Mouse (Mus musculus) cerebellum, adult 2 months (tissue): ENCODE results near the gene Aatk. TPM values are rescaled to one million over a fixed set of nuclear protein-coding genes. Genes with fewer than 3 reads are reported as not detected.
A peak's percentile ranks its signal among the peaks of the same experiment; 100 is the strongest.

ENCODE experiments used
- DNase-seq, 2 experiments: peaks; one replicate each; pipeline ENCODE4 v3.0.0; 2021
- H3K27ac ChIP-seq: fragments of 200-500 bp; 2 replicates; pipeline ENCODE4 v1.5.1; 2012; ENCODE audit warnings: low read length, control low read depth, inconsistent platforms; ENCODE audit not compliant: insufficient read depth
- H3K27me3 ChIP-seq: fragments of 200-500 bp; 2 replicates; pipeline ENCODE4 v1.6.1; 2012; ENCODE audit warnings: inconsistent platforms, mild to moderate bottlenecking, low read length, moderate library complexity; ENCODE audit not compliant: control insufficient read depth, insufficient read depth
- H3K4me1 ChIP-seq: fragments of 200-500 bp; 2 replicates; pipeline ENCODE4 v1.6.1; 2011; ENCODE audit warnings: low read length; ENCODE audit not compliant: control insufficient read depth, insufficient read depth
- H3K4me3 ChIP-seq: fragments of 200-500 bp; replicated peaks from 2 replicates; pipeline ENCODE3; 2011; ENCODE audit warnings: mild to moderate bottlenecking, low read depth, low read length, control low read depth; ENCODE audit not compliant: insufficient read depth
- CTCF ChIP-seq: fragments of 200-500 bp; IDR thresholded peaks from 2 replicates; pipeline ENCODE4 v1.5.1; 2011; ENCODE audit warnings: low read depth, mild to moderate bottlenecking, control low read depth, low read length, moderate library complexity, borderline replicate concordance; ENCODE audit not compliant: insufficient read depth
- POLR2A ChIP-seq: fragments of 200-500 bp; IDR thresholded peaks from 2 replicates; pipeline ENCODE4 v1.6.1; 2011; ENCODE audit warnings: low read length, control low read depth, borderline replicate concordance; ENCODE audit not compliant: insufficient read depth
- WGBS: fragments of 180-500 bp; shearing (Covaris S2); methylation state at CpG from one replicate; pipeline ENCODE4 v1.1.7; 2018; 5-methylcytosine and 5-hydroxymethylcytosine counted together
- polyA plus RNA-seq: library from polyadenylated mRNA; depleted of rRNA; stranded (reverse); fragments of >200 nt; gene quantifications from 2 replicates; pipeline ENCODE4 v1.2.3, GENCODE M21; 2012

Gene Aatk
- polyA plus RNA-seq, 1 experiment: 298 TPM

GRCm38 (mm10) chr11:120028319-120029092 lies 18.5 kb downstream of the Aatk start:
- no peaks in the 10 kb centered on the region for H3K27me3 ChIP-seq
- no peak for DNase-seq

DNA sequence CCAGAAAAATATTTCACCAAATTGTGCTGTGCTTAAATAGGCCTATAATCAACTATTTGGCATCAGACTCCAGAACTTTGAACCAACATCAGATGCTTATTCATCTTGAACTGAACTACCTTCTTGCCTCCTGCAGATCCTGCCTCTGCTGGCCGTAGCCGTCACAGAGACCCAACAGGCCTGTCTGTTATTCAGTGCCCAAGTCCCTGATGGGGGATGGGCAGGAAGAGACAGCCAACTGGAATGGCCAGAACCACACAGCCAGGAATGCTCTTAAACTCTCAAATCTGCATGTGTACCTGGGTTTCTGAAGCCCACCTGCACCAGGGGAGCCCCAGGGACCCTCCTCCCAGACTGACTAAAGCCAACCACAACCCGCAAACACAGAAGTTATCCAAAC lies 20.0 kb downstream of the Aatk start:
- Histone ChIP-seq H3K4me3 (no peak overlapping the region), H3K4me1 (peaks cover 63% of the 10 kb centered on the region), H3K27me3 (no peaks in the 10 kb centered on the region), H3K27ac (no peak overlapping the region)
- peak in 1 of 2 experiments; percentile 38 for DNase-seq
- WGBS: 51% methylated on average over 3 of the region's 3 CpGs
- TF ChIP-seq POLR2A: no peak
- TF ChIP-seq CTCF: no peak

More at GRCm38 (mm10) chr11:120028319-120029092, 18.5 kb downstream of the Aatk start:
- TF ChIP-seq CTCF (no peak), POLR2A (no peak)
- Histone ChIP-seq H3K27ac (no peak overlapping the region), H3K4me3 (no peak overlapping the region), H3K4me1 (peaks cover 65% of the 10 kb centered on the region)
- WGBS: 71% methylated on average over 18 of the region's 18 CpGs

DNA sequence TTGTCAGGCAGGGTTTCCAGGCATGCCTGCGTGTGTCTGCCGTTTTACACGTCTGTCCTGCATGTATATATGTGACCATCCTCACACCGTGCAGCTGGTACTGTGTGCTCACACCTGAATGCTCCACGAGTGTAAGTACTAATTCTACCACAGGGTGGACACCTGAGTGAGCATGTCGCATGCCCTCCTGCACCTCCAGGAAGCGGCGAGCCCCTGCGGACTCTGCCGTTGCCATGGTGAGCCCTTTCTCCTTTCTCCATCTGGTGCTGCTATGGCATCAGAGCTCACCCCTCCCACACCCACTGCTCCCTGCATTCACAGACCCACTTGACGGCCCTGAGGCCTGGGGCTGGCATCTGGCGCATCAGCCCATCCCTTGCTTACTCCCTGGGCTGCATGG lies 24.1 kb downstream of the Aatk start:
- 12% methylated on average over 12 of the region's 12 CpGs for WGBS
- peaks cover 57% of the 10 kb centered on the region for H3K4me1 ChIP-seq
- no peak overlapping the region for H3K4me3 ChIP-seq
- peak; percentile 76 to 83 for DNase-seq
- H3K27me3 ChIP-seq: no peaks in the 10 kb centered on the region
- H3K27ac ChIP-seq: peak overlapping the region; percentile 17
- TF ChIP-seq POLR2A (no peak), CTCF (peak; percentile 66)

- H3K27ac ChIP-seq: peak overlapping the region; percentile 17
- peak; percentile 73 to 83 for DNase-seq
- TF ChIP-seq CTCF (no peak), POLR2A (no peak)
- WGBS: 7% methylated on average over 8 of the region's 8 CpGs
- peaks cover 57% of the 10 kb centered on the region for H3K4me1 ChIP-seq
- no peaks in the 10 kb centered on the region for H3K27me3 ChIP-seq
- H3K4me3 ChIP-seq: no peak overlapping the region
Measured at GRCm38 (mm10) chr11:120022216-120022615, 24.8 kb downstream of the Aatk start.

GRCm38 (mm10) chr11:120021367-120021766 lies 25.6 kb downstream of the Aatk start:
- peaks cover 54% of the 10 kb centered on the region for H3K4me1 ChIP-seq
- TF ChIP-seq CTCF (no peak), POLR2A (no peak)
- 39% methylated on average over 16 of the region's 16 CpGs for WGBS
- peak; percentile 45 to 57 for DNase-seq
- H3K4me3 ChIP-seq: no peak overlapping the region
- no peaks in the 10 kb centered on the region for H3K27me3 ChIP-seq
- peak overlapping the region; percentile 61 for H3K27ac ChIP-seq

- Histone ChIP-seq H3K4me1 (peaks cover 47% of the 10 kb centered on the region), H3K27ac (peak overlapping the region; percentile 5), H3K27me3 (no peaks in the 10 kb centered on the region), H3K4me3 (no peak overlapping the region)
- WGBS: 19% methylated on average over 23 of the region's 23 CpGs
- TF ChIP-seq CTCF (no peak), POLR2A (no peak)
- peak; percentile 67 to 68 for DNase-seq
Measured at GRCm38 (mm10) chr11:120019542-120020440, 27.2 kb downstream of the Aatk start.

- peak; percentile 24; the same call in 1 of the 2 replicates for TF ChIP-seq POLR2A
- no peak for TF ChIP-seq CTCF
- Histone ChIP-seq H3K27ac (peak overlapping the region; percentile 50; the same call in 1 of the 2 replicates), H3K27me3 (no peaks in the 10 kb centered on the region), H3K4me3 (peak overlapping the region; percentile 17), H3K4me1 (peaks cover 42% of the 10 kb centered on the region)
- WGBS: 62% methylated on average over 8 of the region's 8 CpGs
- DNase-seq: peak in 1 of 2 experiments; percentile 50
Measured at GRCm38 (mm10) chr11:120017011-120017410, 30.0 kb downstream of the Aatk start.

GRCm38 (mm10) chr11:120014758-120015157 lies 32.2 kb downstream of the Aatk start:
- Histone ChIP-seq H3K4me3 (no peak overlapping the region), H3K27ac (no peak overlapping the region), H3K4me1 (peaks cover 42% of the 10 kb centered on the region), H3K27me3 (no peaks in the 10 kb centered on the region)
- no peak for DNase-seq
- no peak for TF ChIP-seq POLR2A
- no peak for TF ChIP-seq CTCF
- 82% methylated on average over 4 of the region's 4 CpGs for WGBS
